Mouse (Mus musculus) midbrain, embryonic 13.5 days (tissue): ENCODE measurements at regions not wholly inside any gene's neighbourhood (a gene's known extent, or its start where the extent isn't known, plus 50 kb on each side); places are given as distances from the start of the nearest gene placed in this dataset.

Experiments
- ATAC-seq: fragments of 200-750 bp; cut with Nextera tagmentation; 2 replicates; pipeline ENCODE4 v1.8.0; 2017; ENCODE audit warnings: mild to moderate bottlenecking, moderate TSS enrichment, moderate library complexity
- H3K27ac ChIP-seq: fragments of 300-500 bp; sonication (generic); 2 replicates; pipeline ENCODE4 v1.5.1; 2015; ENCODE audit warnings: inconsistent platforms, mild to moderate bottlenecking, moderate library complexity
- H3K27me3 ChIP-seq: fragments of 300-500 bp; sonication (generic); 2 replicates; pipeline ENCODE4 v1.6.1; 2015; ENCODE audit warnings: mild to moderate bottlenecking, inconsistent platforms
- H3K36me3 ChIP-seq: fragments of 300-500 bp; sonication (generic); 2 replicates; pipeline ENCODE4 v1.6.1; 2015; ENCODE audit warnings: mild to moderate bottlenecking, inconsistent platforms
- H3K4me1 ChIP-seq: fragments of 300-500 bp; sonication (generic); replicated peaks from 2 replicates; pipeline ENCODE4 v1.6.1; 2015; ENCODE audit warnings: inconsistent platforms
- H3K4me2 ChIP-seq: fragments of 300-500 bp; sonication (generic); replicated peaks from 2 replicates; pipeline ENCODE4 v1.6.1; 2015; ENCODE audit warnings: moderate library complexity, mild to moderate bottlenecking, inconsistent platforms
- H3K4me3 ChIP-seq: fragments of 300-500 bp; sonication (generic); replicated peaks from 2 replicates; pipeline ENCODE4 v1.5.1; 2015; ENCODE audit warnings: mild to moderate bottlenecking, inconsistent platforms
- H3K9ac ChIP-seq: fragments of 300-500 bp; sonication (generic); replicated peaks from 2 replicates; pipeline ENCODE4 v1.6.1; 2015; ENCODE audit warnings: mild to moderate bottlenecking, inconsistent platforms
- H3K9me3 ChIP-seq: fragments of 300-500 bp; sonication (generic); 2 replicates; pipeline ENCODE4 v1.6.1; 2016; ENCODE audit warnings: mild to moderate bottlenecking, inconsistent platforms
- WGBS: fragments of 180-500 bp; shearing (Covaris S2); methylation state at CpG from one replicate; pipeline ENCODE4 v1.1.7; 2015; 5-methylcytosine and 5-hydroxymethylcytosine counted together

DNA sequence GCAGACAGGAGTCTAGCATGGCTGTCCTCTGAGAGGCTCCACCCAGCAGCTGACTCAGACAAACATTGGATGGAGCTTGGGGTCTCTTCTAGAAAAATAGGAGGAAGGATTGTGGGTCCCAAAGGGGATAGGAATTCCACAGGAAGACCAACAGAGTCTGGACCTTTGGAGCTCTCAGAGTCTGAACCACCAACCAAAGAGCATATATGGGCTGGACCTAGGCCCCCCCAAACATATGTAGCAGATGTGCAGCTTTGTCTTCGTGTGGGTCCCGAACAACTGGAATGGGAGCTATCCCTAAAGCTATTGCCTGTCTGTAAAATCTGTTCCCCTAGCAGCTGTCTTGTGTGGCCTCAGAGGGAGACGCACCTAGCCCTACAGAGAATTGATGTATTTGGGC is 50.1 kb upstream of the Cpm start:
- no peaks in the 10 kb centered on the region for H3K9me3 ChIP-seq
- no peak overlapping the region for H3K9ac ChIP-seq
- H3K4me1 ChIP-seq, result peaks cover 3% of the 10 kb centered on the region; the same call in 1 of the 2 replicates
- 93% methylated on average over 3 of the region's 3 CpGs for WGBS
- H3K4me2 ChIP-seq, result no peak overlapping the region
- H3K27ac ChIP-seq, result no peak overlapping the region
- no peak overlapping the region for H3K4me3 ChIP-seq
- no peaks in the 10 kb centered on the region for H3K27me3 ChIP-seq
- H3K36me3 ChIP-seq, result no peaks in the 10 kb centered on the region
- ATAC-seq, result no peak

DNA sequence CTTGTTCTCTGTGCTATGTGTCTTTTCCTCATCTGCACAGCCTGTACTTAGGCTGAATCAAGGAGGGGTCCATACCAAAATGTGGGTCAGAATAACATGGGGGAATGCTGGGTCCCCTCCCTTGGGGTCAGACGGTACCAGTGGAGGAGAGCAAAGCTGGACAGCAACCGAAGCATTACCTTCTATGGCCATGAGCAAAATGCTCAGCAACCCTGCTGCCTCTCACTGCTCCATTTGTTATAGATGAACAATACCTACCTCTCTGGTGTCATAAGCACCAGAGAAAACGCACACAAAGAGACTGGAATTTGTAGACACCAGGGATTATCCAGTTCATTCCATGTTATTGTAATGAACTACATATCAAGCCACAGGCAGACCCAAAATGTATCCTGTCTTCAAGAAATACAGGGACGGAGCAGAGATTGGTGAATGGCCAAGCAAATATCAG is 50.6 kb upstream of the Cpm start:
- 0 out of 2 replicates have a peak, but pooled peaks cover 3% of the 10 kb centered on the region for H3K27me3 ChIP-seq
- H3K4me2 ChIP-seq, result no peak overlapping the region
- H3K9me3 ChIP-seq, result no peaks in the 10 kb centered on the region
- H3K9ac ChIP-seq, result no peak overlapping the region
- H3K4me1 ChIP-seq, result peaks cover 3% of the 10 kb centered on the region; the same call in 1 of the 2 replicates
- WGBS, result 83% methylated on average over 4 of the region's 4 CpGs
- H3K36me3 ChIP-seq, result no peaks in the 10 kb centered on the region
- no peak overlapping the region for H3K4me3 ChIP-seq
- no peak overlapping the region for H3K27ac ChIP-seq
- no peak for ATAC-seq

DNA sequence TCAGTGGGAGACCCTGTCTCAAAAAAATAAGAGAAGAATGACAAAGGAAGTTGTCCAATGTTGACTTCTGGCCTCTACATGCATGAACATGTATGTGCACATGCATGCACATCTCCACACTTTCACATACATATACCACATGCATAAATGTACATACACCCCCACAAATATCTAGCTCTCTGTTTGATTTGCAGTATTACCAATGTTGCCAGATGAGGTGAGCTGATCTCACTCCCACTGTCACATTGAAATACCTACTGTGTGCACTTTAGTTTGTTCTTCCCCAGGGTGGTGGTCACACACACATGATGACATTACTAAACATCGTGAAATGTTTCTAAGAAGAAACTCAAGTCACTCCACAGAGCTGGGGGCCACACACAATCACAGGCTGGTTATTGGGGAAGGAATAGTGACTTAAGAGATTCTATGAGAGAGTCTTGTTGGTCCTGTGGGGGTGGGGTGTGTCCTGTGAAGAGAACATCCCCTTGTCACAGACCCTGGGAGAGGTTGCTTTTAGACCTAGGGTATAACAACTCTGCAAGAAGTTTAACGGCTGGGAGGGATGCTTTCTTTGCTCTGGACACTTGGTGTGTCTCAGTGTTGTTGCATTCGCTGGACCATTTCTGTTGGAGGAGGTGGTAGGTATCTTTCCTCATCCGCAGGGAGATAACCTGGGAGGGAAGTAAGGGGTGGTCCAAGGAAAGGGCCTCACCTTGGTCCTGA is 51.2 kb upstream of the Cpm start:
- no peak overlapping the region for H3K4me2 ChIP-seq
- ATAC-seq, result no peak
- 93% methylated on average over 4 of the region's 4 CpGs for WGBS

DNA sequence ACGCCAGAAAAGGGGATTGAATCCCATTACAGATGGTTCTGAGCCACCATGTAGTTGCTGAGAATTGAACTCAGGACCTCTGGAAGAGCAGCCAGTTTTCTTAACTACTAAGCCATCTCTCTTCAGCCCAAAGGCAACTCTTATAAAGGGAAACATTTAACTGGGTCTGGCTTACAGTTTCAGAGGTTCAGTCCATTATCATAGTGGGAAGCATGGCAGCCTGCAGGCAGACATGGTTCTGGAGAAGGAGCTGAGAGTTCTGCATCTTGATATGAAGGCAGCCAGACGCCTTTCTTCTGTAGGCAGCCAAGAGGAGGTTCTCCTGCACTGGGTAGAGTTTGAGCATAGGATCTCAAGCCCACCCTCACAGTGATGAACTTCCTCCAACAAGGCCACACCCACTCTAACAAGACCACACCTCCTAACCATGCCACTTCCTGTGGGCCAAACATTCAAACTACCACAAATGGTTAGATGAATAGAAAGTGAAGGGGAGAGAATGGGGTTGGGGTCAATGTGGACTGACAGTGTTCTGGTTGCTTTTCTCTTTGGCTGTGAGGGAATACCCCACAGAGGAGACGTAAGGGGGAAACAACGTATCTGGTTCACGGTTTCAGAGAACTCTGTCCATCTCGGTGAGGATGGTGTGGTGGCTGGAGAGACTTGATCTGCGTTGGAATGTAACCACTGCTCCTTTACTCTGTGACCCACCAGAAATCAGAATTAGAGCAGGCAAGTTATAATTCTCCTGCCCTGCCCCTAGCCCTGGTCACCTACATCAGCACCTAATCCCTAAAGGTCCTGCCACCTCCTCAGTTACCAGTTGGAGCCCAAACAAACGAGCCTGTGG is 52.2 kb upstream of the Cpm start:
- Histone ChIP-seq H3K4me1 (peaks cover 5% of the 10 kb centered on the region; the same call in 1 of the 2 replicates), H3K9me3 (no peaks in the 10 kb centered on the region), H3K9ac (no peak overlapping the region), H3K4me2 (no peak overlapping the region), H3K4me3 (no peak overlapping the region), H3K36me3 (no peaks in the 10 kb centered on the region), H3K27ac (no peak overlapping the region), H3K27me3 (peaks cover 13% of the 10 kb centered on the region)
- 92% methylated on average over 8 of the region's 8 CpGs for WGBS
- no peak for ATAC-seq

More for the DNA sequence above, 51.2 kb upstream of the Cpm start:
- Histone ChIP-seq H3K4me3 (no peak overlapping the region), H3K9ac (no peak overlapping the region), H3K27me3 (0 out of 2 replicates have a peak, but pooled peaks cover 3% of the 10 kb centered on the region), H3K4me1 (peaks cover 3% of the 10 kb centered on the region; the same call in 1 of the 2 replicates), H3K27ac (no peak overlapping the region), H3K9me3 (no peaks in the 10 kb centered on the region), H3K36me3 (no peaks in the 10 kb centered on the region)

GRCm38 (mm10) chr10:117576154-117576859 is 53.0 kb upstream of the Cpm start:
- Histone ChIP-seq H3K9me3 (no peaks in the 10 kb centered on the region), H3K4me3 (no peak overlapping the region), H3K27ac (no peak overlapping the region), H3K4me1 (peaks cover 13% of the 10 kb centered on the region; the same call in 1 of the 2 replicates), H3K9ac (no peak overlapping the region), H3K4me2 (no peak overlapping the region), H3K27me3 (peaks cover 17% of the 10 kb centered on the region), H3K36me3 (no peaks in the 10 kb centered on the region)
- WGBS, result 89% methylated on average over 10 of the region's 10 CpGs
- ATAC-seq, result no peak

DNA sequence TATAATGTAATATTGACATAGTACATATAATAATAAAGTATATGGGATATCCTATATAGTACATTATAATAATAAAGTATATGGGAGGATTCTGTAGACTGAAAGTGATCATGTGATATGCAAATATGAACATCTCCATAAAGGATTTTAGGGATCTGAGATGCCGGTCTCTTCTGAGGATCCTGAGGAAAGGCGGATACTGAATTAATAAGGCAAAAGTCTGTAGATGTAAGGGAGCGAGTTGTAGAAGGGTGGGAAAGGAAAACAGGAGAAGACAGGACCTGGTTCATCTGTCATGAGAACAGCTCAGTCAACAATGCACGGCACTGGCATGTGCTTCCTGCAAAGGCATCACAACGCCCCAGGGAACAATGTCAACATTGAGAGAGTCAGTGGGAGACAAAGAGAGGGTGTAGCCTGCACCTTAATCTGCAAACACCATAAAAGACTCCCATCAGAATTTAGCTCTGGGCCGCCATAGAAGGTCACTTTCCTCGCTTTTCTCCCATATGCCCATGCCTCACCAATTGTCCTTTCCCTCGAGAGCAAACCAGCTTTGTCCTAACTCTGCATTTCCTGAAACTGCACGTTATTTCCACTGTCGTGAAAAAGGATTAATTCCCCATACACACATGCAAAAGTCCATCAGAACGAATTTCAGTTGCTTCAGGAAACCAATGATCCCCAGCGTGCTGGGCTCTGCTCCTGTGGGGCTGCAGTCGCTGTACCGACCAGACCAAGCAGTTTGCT is 53.7 kb upstream of the Cpm start:
- H3K4me3 ChIP-seq, result no peak overlapping the region
- ATAC-seq, result no peak
- no peaks in the 10 kb centered on the region for H3K9me3 ChIP-seq
- no peak overlapping the region for H3K27ac ChIP-seq
- WGBS, result 49% methylated on average over 14 of the region's 14 CpGs
- H3K27me3 ChIP-seq, result peaks cover 17% of the 10 kb centered on the region
- peaks cover 20% of the 10 kb centered on the region for H3K4me1 ChIP-seq
- H3K4me2 ChIP-seq, result no peak overlapping the region
- H3K9ac ChIP-seq, result no peak overlapping the region
- H3K36me3 ChIP-seq, result no peaks in the 10 kb centered on the region

- H3K36me3 ChIP-seq, result no peaks in the 10 kb centered on the region
- no peak overlapping the region for H3K27ac ChIP-seq
- H3K4me2 ChIP-seq, result no peak overlapping the region
- peaks cover 20% of the 10 kb centered on the region for H3K4me1 ChIP-seq
- no peaks in the 10 kb centered on the region for H3K9me3 ChIP-seq
- no peak overlapping the region for H3K4me3 ChIP-seq
- peaks cover 21% of the 10 kb centered on the region for H3K27me3 ChIP-seq
- no peak for ATAC-seq
- H3K9ac ChIP-seq, result no peak overlapping the region
- 97% methylated on average over 3 of the region's 3 CpGs for WGBS
Measured at GRCm38 (mm10) chr10:117574915-117575314, 54.4 kb upstream of the Cpm start.

- no peak for ATAC-seq
Measured at GRCm38 (mm10) chr10:117574056-117574727, 55.1 kb upstream of the Cpm start.

DNA sequence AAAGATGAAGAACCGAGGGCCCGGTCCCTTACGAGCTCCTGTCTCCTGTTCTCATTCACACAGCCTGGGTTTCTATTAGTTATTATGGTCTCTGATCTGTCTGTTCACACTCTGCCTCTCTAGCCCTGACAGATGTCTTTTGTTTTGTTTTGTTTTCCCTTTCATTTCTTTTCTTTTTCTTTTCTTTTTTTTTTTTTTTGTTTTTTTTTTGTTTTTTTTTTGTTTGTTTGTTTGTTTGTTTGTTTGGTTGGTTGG is 55.8 kb upstream of the Cpm start:
- no peak overlapping the region for H3K4me2 ChIP-seq
- no peaks in the 10 kb centered on the region for H3K36me3 ChIP-seq
- H3K4me3 ChIP-seq, result no peak overlapping the region
- ATAC-seq, result no peak
- no peak overlapping the region for H3K9ac ChIP-seq
- no peaks in the 10 kb centered on the region for H3K9me3 ChIP-seq
- 91% methylated on average over 3 of the region's 3 CpGs for WGBS
- no peak overlapping the region for H3K27ac ChIP-seq
- peaks cover 20% of the 10 kb centered on the region for H3K4me1 ChIP-seq
- peaks cover 24% of the 10 kb centered on the region for H3K27me3 ChIP-seq

More at GRCm38 (mm10) chr10:117574056-117574727, 55.1 kb upstream of the Cpm start:
- peaks cover 20% of the 10 kb centered on the region for H3K4me1 ChIP-seq
- H3K9ac ChIP-seq, result no peak overlapping the region
- no peaks in the 10 kb centered on the region for H3K36me3 ChIP-seq
- peaks cover 24% of the 10 kb centered on the region for H3K27me3 ChIP-seq
- no peaks in the 10 kb centered on the region for H3K9me3 ChIP-seq
- no peak overlapping the region for H3K4me2 ChIP-seq
- H3K4me3 ChIP-seq, result no peak overlapping the region
- H3K27ac ChIP-seq, result no peak overlapping the region
- WGBS, result 91% methylated on average over 6 of the region's 6 CpGs

GRCm38 (mm10) chr10:117572746-117573595 is 56.3 kb upstream of the Cpm start:
- Histone ChIP-seq H3K4me1 (peaks cover 20% of the 10 kb centered on the region), H3K36me3 (no peaks in the 10 kb centered on the region), H3K27ac (no peak overlapping the region), H3K4me3 (no peak overlapping the region), H3K27me3 (peaks cover 24% of the 10 kb centered on the region), H3K9me3 (no peaks in the 10 kb centered on the region), H3K9ac (no peak overlapping the region), H3K4me2 (no peak overlapping the region)
- no peak for ATAC-seq
- 43% methylated on average over 13 of the region's 13 CpGs for WGBS
